Mouse (Mus musculus) heart, postnatal 4 days (tissue): ENCODE data around the gene Mrpl14. TPM values are rescaled to one million over a fixed set of nuclear protein-coding genes. Genes with fewer than 3 reads are reported as not detected.

ENCODE experiments used
- DNase-seq: peaks from one replicate; pipeline ENCODE4 v3.0.0; 2021
- total RNA-seq, 2 experiments: library from RNA; stranded (reverse); gene quantifications; 2 replicates each; pipeline ENCODE4 v1.2.3; 2021

The Mrpl14 gene
- total RNA-seq, 2 experiments from 2014 or later: 89.8 to 90.8 TPM

- no peak for DNase-seq
Observed at GRCm38 (mm10) chr17:45726249-45726648, 40.1 kb downstream of the Mrpl14 start.

GRCm38 (mm10) chr17:45727481-45727880, 41.4 kb downstream of the Mrpl14 start:
- DNase-seq: no peak

GRCm38 (mm10) chr17:45727983-45728723, 42.0 kb downstream of the Mrpl14 start:
- DNase-seq: no peak

- DNase-seq: peak; percentile 64
Observed at GRCm38 (mm10) chr17:45729387-45729786, 43.3 kb downstream of the Mrpl14 start.

- DNase-seq: no peak
Observed at GRCm38 (mm10) chr17:45730696-45731095, 44.6 kb downstream of the Mrpl14 start.

- peak; percentile 94 for DNase-seq
Observed at GRCm38 (mm10) chr17:45731172-45731864, 45.2 kb downstream of the Mrpl14 start.

GRCm38 (mm10) chr17:45733038-45733734, 47.1 kb downstream of the Mrpl14 start:
- DNase-seq: no peak

- DNase-seq: peak; percentile 78
Observed at GRCm38 (mm10) chr17:45733735-45734301, 47.7 kb downstream of the Mrpl14 start, which contains the start of gene 1600014C23Rik. TSS of gene 1600014C23Rik (minus strand) at chr17:45733844.

GRCm38 (mm10) chr17:45734333-45734732, 48.2 kb downstream of the Mrpl14 start:
- DNase-seq: no peak

- DNase-seq: no peak
Observed at GRCm38 (mm10) chr17:45734881-45735280, 48.8 kb downstream of the Mrpl14 start.

GRCm38 (mm10) chr17:45735382-45736310, 49.5 kb downstream of the Mrpl14 start:
- DNase-seq: peak; percentile 93

- peak; percentile 89 for DNase-seq
Observed at GRCm38 (mm10) chr17:45736311-45737077, 50.4 kb downstream of the Mrpl14 start.

GRCm38 (mm10) chr17:45737078-45737601, 51.0 kb downstream of the Mrpl14 start:
- DNase-seq: no peak

GRCm38 (mm10) chr17:45742371-45743147, 56.4 kb downstream of the Mrpl14 start:
- no peak for DNase-seq

GRCm38 (mm10) chr17:45745629-45746028, 59.5 kb downstream of the Mrpl14 start:
- no peak for DNase-seq

- DNase-seq: no peak
Observed at GRCm38 (mm10) chr17:45746755-45747154, 60.6 kb downstream of the Mrpl14 start.

GRCm38 (mm10) chr17:45747293-45747692, 61.2 kb downstream of the Mrpl14 start:
- DNase-seq: no peak
